ENCODE assay signal across 22 mouse cellular contexts in genomic region chr1:89474853-89475252, GRCm38 (mm10). TPM values are rescaled to one million over a fixed set of nuclear protein-coding genes. Genes with fewer than 3 reads are reported as not detected.
DNase-seq lines count a peak whose midpoint lies in the region; ATAC-seq and TF ChIP-seq lines count a peak whose summit lies in the region.
"Had no signal": no experiment of that assay in that cellular context is flagged by ENCODE, and none has a peak within 500 bp of the region (broad histone marks: within the 10 kb centered on the region; RNA-seq: fewer than 3 reads in every experiment).

No protein-coding gene starts in this region.

- no peaks in the 10 kb centered on the region for H3K9me3 ChIP-seq in forebrain, embryonic 10.5 days
- H3K9me3 ChIP-seq in forebrain, postnatal 0 days (ENCODE audit: low read length), result no peaks in the 10 kb centered on the region
- H3K9me3 ChIP-seq in midbrain, embryonic 10.5 days (replicated peaks), result no peaks in the 10 kb centered on the region
- H3K9me3 ChIP-seq in midbrain, embryonic 16.5 days (replicated peaks; ENCODE audit: control insufficient read depth, low read length, poor library complexity, severe bottlenecking), result no peaks in the 10 kb centered on the region
- H3K9me3 ChIP-seq in stomach, embryonic 16.5 days (replicated peaks; ENCODE audit: control insufficient read depth, low read length), result no peaks in the 10 kb centered on the region
- H3K9me3 ChIP-seq: embryonic facial prominence, embryonic 15.5 days; forebrain, embryonic 15.5 days; hindbrain, embryonic 12.5 days; limb, embryonic 13.5 days; liver, embryonic 12.5 days had no signal

- 78% methylated on average over 9 of the region's 9 CpGs for WGBS in forebrain, embryonic 10.5 days
- WGBS in forebrain, postnatal 0 days, result 71% methylated on average over 9 of the region's 9 CpGs
- WGBS in midbrain, embryonic 10.5 days, result 82% methylated on average over 9 of the region's 9 CpGs
- WGBS in midbrain, embryonic 16.5 days, result 67% methylated on average over 9 of the region's 9 CpGs
- WGBS in stomach, embryonic 16.5 days, result 66% methylated on average over 9 of the region's 9 CpGs

- H3K9ac ChIP-seq in forebrain, postnatal 0 days, result no peak overlapping the region
- H3K9ac ChIP-seq in midbrain, embryonic 16.5 days (ENCODE audit: low read depth, low read length), result no peak overlapping the region
- no peak overlapping the region for H3K9ac ChIP-seq in stomach, embryonic 16.5 days (ENCODE audit: low read length)
- H3K9ac ChIP-seq: embryonic facial prominence, embryonic 15.5 days; forebrain, embryonic 15.5 days; hindbrain, embryonic 12.5 days; limb, embryonic 13.5 days; liver, embryonic 12.5 days had no signal

- no peaks in the 10 kb centered on the region for H3K27me3 ChIP-seq in forebrain, embryonic 10.5 days (ENCODE audit: poor library complexity, severe bottlenecking)
- H3K27me3 ChIP-seq in forebrain, postnatal 0 days (ENCODE audit: insufficient read depth, low read length), result no peaks in the 10 kb centered on the region
- no peaks in the 10 kb centered on the region for H3K27me3 ChIP-seq in midbrain, embryonic 10.5 days (ENCODE audit: low read depth, poor library complexity, severe bottlenecking)
- H3K27me3 ChIP-seq in midbrain, embryonic 16.5 days (ENCODE audit: control insufficient read depth, insufficient read depth, low read depth, low read length), result no peaks in the 10 kb centered on the region; the same call in 1 of the 2 replicates
- no peaks in the 10 kb centered on the region for H3K27me3 ChIP-seq in stomach, embryonic 16.5 days (ENCODE audit: control insufficient read depth, insufficient read depth, low read length)
- H3K27me3 ChIP-seq: embryonic facial prominence, embryonic 15.5 days; forebrain, embryonic 15.5 days; hindbrain, embryonic 12.5 days; limb, embryonic 13.5 days; liver, embryonic 12.5 days had no signal

- H3K36me3 ChIP-seq in forebrain, embryonic 10.5 days (replicated peaks), result no peaks in the 10 kb centered on the region
- no peaks in the 10 kb centered on the region for H3K36me3 ChIP-seq in forebrain, postnatal 0 days (ENCODE audit: insufficient read depth)
- no peaks in the 10 kb centered on the region for H3K36me3 ChIP-seq in midbrain, embryonic 10.5 days
- H3K36me3 ChIP-seq in midbrain, embryonic 16.5 days (ENCODE audit: control insufficient read depth, insufficient read depth, low read length), result no peaks in the 10 kb centered on the region
- H3K36me3 ChIP-seq in stomach, embryonic 16.5 days (ENCODE audit: control insufficient read depth, insufficient read depth, low read length), result no peaks in the 10 kb centered on the region
- H3K36me3 ChIP-seq: embryonic facial prominence, embryonic 15.5 days; forebrain, embryonic 15.5 days; hindbrain, embryonic 12.5 days; limb, embryonic 13.5 days; liver, embryonic 12.5 days had no signal

- H3K27ac ChIP-seq in forebrain, embryonic 10.5 days, result peak overlapping the region; percentile 26; the same call in 1 of the 2 replicates
- H3K27ac ChIP-seq in forebrain, postnatal 0 days (ENCODE audit: low read depth, low read length), result no peak overlapping the region
- H3K27ac ChIP-seq in midbrain, embryonic 10.5 days (replicated peaks), result peak overlapping the region; percentile 35; the same call in 1 of the 2 replicates
- no peak overlapping the region for H3K27ac ChIP-seq in midbrain, embryonic 16.5 days (ENCODE audit: low read length)
- H3K27ac ChIP-seq in stomach, embryonic 16.5 days (ENCODE audit: low read length), result peak overlapping the region; percentile 21; the same call in 1 of the 2 replicates
- no peak overlapping the region for H3K27ac ChIP-seq in layer of hippocampus, adult 2 months
- H3K27ac ChIP-seq: embryonic facial prominence, embryonic 15.5 days; forebrain, embryonic 15.5 days; hindbrain, embryonic 12.5 days; limb, embryonic 13.5 days; liver, embryonic 12.5 days had no signal

- no peak overlapping the region for H3K4me3 ChIP-seq in forebrain, embryonic 10.5 days
- no peak overlapping the region for H3K4me3 ChIP-seq in forebrain, postnatal 0 days (ENCODE audit: low read depth, low read length)
- no peak overlapping the region for H3K4me3 ChIP-seq in midbrain, embryonic 10.5 days
- H3K4me3 ChIP-seq in midbrain, embryonic 16.5 days (ENCODE audit: low read depth, low read length), result no peak overlapping the region
- H3K4me3 ChIP-seq in stomach, embryonic 16.5 days (replicated peaks; ENCODE audit: low read length), result no peak overlapping the region
- no peak overlapping the region for H3K4me3 ChIP-seq in layer of hippocampus, adult 2 months
- H3K4me3 ChIP-seq: embryonic facial prominence, embryonic 15.5 days; forebrain, embryonic 15.5 days; hindbrain, embryonic 12.5 days; limb, embryonic 13.5 days; liver, embryonic 12.5 days had no signal

- ATAC-seq in forebrain, postnatal 0 days, result no peak
- no peak for ATAC-seq in midbrain, embryonic 16.5 days
- no peak for ATAC-seq in stomach, embryonic 16.5 days (ENCODE audit: insufficient read depth, low FRiP score)
- ATAC-seq: forebrain, embryonic 15.5 days; inflammation-experienced regulatory T-cells, adult 6 months; liver, embryonic 12.5 days had no signal

- no peak overlapping the region for H3K4me2 ChIP-seq in forebrain, postnatal 0 days (ENCODE audit: low read depth)
- no peak overlapping the region for H3K4me2 ChIP-seq in midbrain, embryonic 16.5 days (ENCODE audit: low read length)
- no peak overlapping the region for H3K4me2 ChIP-seq in stomach, embryonic 16.5 days (ENCODE audit: low read depth, low read length)
- H3K4me2 ChIP-seq: embryonic facial prominence, embryonic 15.5 days; forebrain, embryonic 15.5 days; heart, embryonic 11.5 days; hindbrain, embryonic 12.5 days; limb, embryonic 13.5 days; liver, embryonic 12.5 days; midbrain, embryonic 11.5 days had no signal

- no peak for TF ChIP-seq CTCF in forebrain, postnatal 0 days (IDR thresholded peaks at IDR 0.05; ENCODE audit: low read depth)
- TF ChIP-seq CTCF in layer of hippocampus, adult 2 months (conservative IDR thresholded peaks at IDR 0.05), result no peak

- no peak for DNase-seq in forebrain, embryonic 10.5 days (ENCODE audit: extremely low spot score, low spot score)
- DNase-seq in forebrain, postnatal 0 days, result no peak
- DNase-seq in midbrain, embryonic 10.5 days (ENCODE audit: low spot score), result no peak
- DNase-seq in kidney, adult 9 months, result peak; percentile 81
- no peak for DNase-seq in heart, adult 9 months (ENCODE audit: low spot score in 2 of 2)
- DNase-seq in layer of hippocampus, adult 2 months (ENCODE audit: low spot score in 2 of 2), result no peak
- DNase-seq: adrenal gland, postnatal 25 days; cerebellum, adult 9-11 months; gastrocnemius, postnatal 10 days; lung, adult 18-20 months; lung, postnatal 10 days; thymus, postnatal 36 days had no signal

- H3K4me1 ChIP-seq in forebrain, embryonic 10.5 days, result peaks cover 65% of the 10 kb centered on the region
- H3K4me1 ChIP-seq in forebrain, postnatal 0 days (ENCODE audit: insufficient read depth), result no peaks in the 10 kb centered on the region
- peaks cover 49% of the 10 kb centered on the region for H3K4me1 ChIP-seq in midbrain, embryonic 10.5 days
- H3K4me1 ChIP-seq in midbrain, embryonic 16.5 days (ENCODE audit: control insufficient read depth, insufficient read depth, low read length), result peaks cover 12% of the 10 kb centered on the region
- peaks cover 39% of the 10 kb centered on the region for H3K4me1 ChIP-seq in stomach, embryonic 16.5 days (ENCODE audit: control insufficient read depth, insufficient read depth, low read length)

RNA-seq across cellular contexts. Expression of gene Agap1, which starts 20.2 kb away (rescaled TPM):
- 14.3 and 14.7 TPM in 2 replicates for polyA plus RNA-seq in forebrain, embryonic 10.5 days (2016; fragmentation: Nextera tagmentation; extraction: Ambion mirVana)
- 108 and 123 TPM in 2 replicates for total RNA-seq in forebrain, postnatal 0 days (2014; rRNA removed)
- 23.2 and 40.1 TPM in 2 replicates for polyA plus RNA-seq in forebrain, postnatal 0 days (2015; fragmentation: Nextera tagmentation; extraction: Ambion mirVana)
- 16.6 and 23.2 TPM in 2 replicates for polyA plus RNA-seq in midbrain, embryonic 10.5 days (2016; fragmentation: Nextera tagmentation; extraction: Ambion mirVana)
- polyA plus RNA-seq in midbrain, embryonic 16.5 days (2015; fragmentation: Nextera tagmentation; extraction: Ambion mirVana), result 40.8 and 47.7 TPM in 2 replicates
- polyA plus RNA-seq in stomach, embryonic 16.5 days (2015; fragmentation: Nextera tagmentation; extraction: Ambion mirVana), result 5.1 and 5.8 TPM in 2 replicates
- total RNA-seq in layer of hippocampus, adult 2 months (2021), result 100 to 1,000 TPM; 292 to 293 TPM

Comparison
In these comparisons a context has a peak if more than half of its experiments do, and no peak if none do; other contexts are left out.
1. H3K27ac ChIP-seq: peak in forebrain, embryonic 10.5 days (single experiment), midbrain, embryonic 10.5 days (single experiment) and stomach, embryonic 16.5 days (single experiment); none in forebrain, postnatal 0 days (single experiment), midbrain, embryonic 16.5 days (single experiment) and layer of hippocampus, adult 2 months (single experiment).